Mouse (Mus musculus): ENCODE data around the gene Kank1. TPM values are rescaled to one million over a fixed set of nuclear protein-coding genes. Genes with fewer than 3 reads are reported as not detected.
"Not testable (repeated sequence)": the region's sequence is repeated elsewhere in the genome, so short reads cannot be mapped to it uniquely, and the experiment has no call there.

Kank1 gene
- total RNA-seq, 2 experiments from 2014 or later = not detected

- no peak for ATAC-seq (replicated peaks; ENCODE audit: poor library complexity)
Observed at GRCm38 (mm10) chr19:25434795-25435194, 198.0 kb downstream of the Kank1 start.

- no peak for ATAC-seq (replicated peaks; ENCODE audit: poor library complexity)
Observed at GRCm38 (mm10) chr19:25435412-25435811, 198.6 kb downstream of the Kank1 start.

- ATAC-seq (replicated peaks; ENCODE audit: poor library complexity) = no peak
Observed at GRCm38 (mm10) chr19:25436175-25436574, 199.4 kb downstream of the Kank1 start.

- ATAC-seq (replicated peaks; ENCODE audit: poor library complexity) = peak; percentile 61
Observed at GRCm38 (mm10) chr19:25436789-25437650, 200.2 kb downstream of the Kank1 start.

- ATAC-seq (replicated peaks; ENCODE audit: poor library complexity) = no peak
Observed at GRCm38 (mm10) chr19:25438246-25438645, 201.5 kb downstream of the Kank1 start.

GRCm38 (mm10) chr19:25439807-25440206 is 203.0 kb downstream of the Kank1 start:
- ATAC-seq (replicated peaks; ENCODE audit: poor library complexity) = no peak

- ATAC-seq (replicated peaks; ENCODE audit: poor library complexity) = no peak
Observed at GRCm38 (mm10) chr19:25440736-25441135, 204.0 kb downstream of the Kank1 start.

GRCm38 (mm10) chr19:25445054-25445453 is 208.3 kb downstream of the Kank1 start:
- peak; percentile 69 for ATAC-seq (replicated peaks; ENCODE audit: poor library complexity)

- ATAC-seq (replicated peaks; ENCODE audit: poor library complexity) = peak; percentile 93
Observed at GRCm38 (mm10) chr19:25445842-25446241, 209.1 kb downstream of the Kank1 start.

GRCm38 (mm10) chr19:25446683-25447082 is 209.9 kb downstream of the Kank1 start:
- no peak for ATAC-seq (replicated peaks; ENCODE audit: poor library complexity)

GRCm38 (mm10) chr19:25447373-25447772 is 210.6 kb downstream of the Kank1 start:
- no peak for ATAC-seq (replicated peaks; ENCODE audit: poor library complexity)

- ATAC-seq (replicated peaks; ENCODE audit: poor library complexity) = peak; percentile 86
Observed at GRCm38 (mm10) chr19:25450869-25451629, 214.3 kb downstream of the Kank1 start.

GRCm38 (mm10) chr19:25453146-25453545 is 216.4 kb downstream of the Kank1 start:
- no peak for ATAC-seq (replicated peaks; ENCODE audit: poor library complexity)

- ATAC-seq (replicated peaks; ENCODE audit: poor library complexity) = no peak
Observed at GRCm38 (mm10) chr19:25460760-25461159, 224.0 kb downstream of the Kank1 start.

GRCm38 (mm10) chr19:25461553-25462320 is 225.0 kb downstream of the Kank1 start:
- ATAC-seq (replicated peaks; ENCODE audit: poor library complexity) = no peak

- ATAC-seq (replicated peaks; ENCODE audit: poor library complexity) = not testable (repeated sequence)
Observed at GRCm38 (mm10) chr19:25475806-25476205, 239.0 kb downstream of the Kank1 start.

- ATAC-seq (replicated peaks; ENCODE audit: poor library complexity) = no peak
Observed at GRCm38 (mm10) chr19:25479152-25479669, 242.4 kb downstream of the Kank1 start.

GRCm38 (mm10) chr19:25480820-25481219 is 244.0 kb downstream of the Kank1 start:
- no peak for ATAC-seq (replicated peaks; ENCODE audit: poor library complexity)

Measured in megakaryocyte progenitor cell, adult 5-6 weeks (primary cell).